Mouse (Mus musculus): ENCODE measurements at regions not wholly inside any gene's neighbourhood (a gene's known extent, or its start where the extent isn't known, plus 50 kb on each side); places are given as distances from the start of the nearest gene placed in this dataset.

DNA sequence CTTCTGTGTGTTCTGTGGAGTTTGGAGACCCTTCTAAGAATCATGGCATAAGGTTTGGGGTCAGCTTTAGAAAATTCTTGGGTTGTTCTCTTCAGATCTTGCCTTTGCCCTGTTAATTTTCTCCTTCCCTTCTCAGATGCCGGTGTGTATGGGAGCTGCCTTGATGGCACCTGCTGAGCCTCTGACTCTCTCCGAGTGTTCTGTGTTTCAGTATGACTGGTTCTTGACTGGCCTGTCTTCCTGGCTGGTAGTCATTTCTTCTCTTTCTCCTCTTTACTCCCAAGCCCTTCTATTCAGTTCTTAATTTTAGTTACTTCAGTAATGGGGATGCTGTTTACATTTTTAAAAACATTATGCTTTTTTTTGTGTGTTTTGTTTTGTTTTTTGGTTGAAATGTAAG, 152.1 kb upstream of the Ubr2 start:
- H3K4me3 ChIP-seq, result no peak overlapping the region
- 76% methylated on average over 2 of the region's 2 CpGs for WGBS
- ATAC-seq (ENCODE audit: low FRiP score), result no peak

DNA sequence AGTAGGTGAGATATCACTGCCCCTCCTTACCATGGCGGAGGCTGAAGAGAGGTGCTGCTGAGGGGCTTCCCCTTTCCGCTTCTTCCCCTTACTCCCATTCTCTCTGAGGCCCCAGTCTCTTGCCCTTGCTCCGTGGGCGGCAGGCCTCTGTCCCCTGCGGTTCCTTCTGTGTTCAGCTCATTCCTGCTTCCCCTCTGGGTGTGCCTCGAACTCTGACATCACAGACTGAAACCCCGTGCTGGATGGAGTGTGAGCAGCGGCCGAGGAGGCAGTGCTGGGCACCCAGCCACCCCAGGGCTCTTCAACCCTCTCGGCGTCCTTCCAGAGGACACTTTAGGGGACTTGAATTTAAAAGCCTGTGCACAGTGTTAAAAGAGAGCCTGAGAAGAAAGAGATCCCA, 145.9 kb upstream of the Ubr2 start:
- no peaks in the 10 kb centered on the region; the same call in 1 of the 2 replicates for H3K9me3 ChIP-seq
- H3K9ac ChIP-seq, result no peak overlapping the region
- no peak overlapping the region for H3K27ac ChIP-seq
- H3K4me3 ChIP-seq, result no peak overlapping the region
- ATAC-seq (ENCODE audit: low FRiP score), result no peak
- H3K4me2 ChIP-seq, result no peak overlapping the region
- H3K4me1 ChIP-seq (replicated peaks), result peaks cover 23% of the 10 kb centered on the region
- peaks cover 10% of the 10 kb centered on the region; the same call in 1 of the 2 replicates for H3K36me3 ChIP-seq
- 87% methylated on average over 11 of the region's 11 CpGs for WGBS
- H3K27me3 ChIP-seq, result no peaks in the 10 kb centered on the region

More for the DNA sequence above, 152.1 kb upstream of the Ubr2 start:
- H3K4me1 ChIP-seq (replicated peaks), result peaks cover 24% of the 10 kb centered on the region
- no peaks in the 10 kb centered on the region for H3K9me3 ChIP-seq
- no peak overlapping the region for H3K4me2 ChIP-seq
- H3K27me3 ChIP-seq, result no peaks in the 10 kb centered on the region
- H3K27ac ChIP-seq, result no peak overlapping the region
- no peak overlapping the region for H3K9ac ChIP-seq
- H3K36me3 ChIP-seq, result no peaks in the 10 kb centered on the region

DNA sequence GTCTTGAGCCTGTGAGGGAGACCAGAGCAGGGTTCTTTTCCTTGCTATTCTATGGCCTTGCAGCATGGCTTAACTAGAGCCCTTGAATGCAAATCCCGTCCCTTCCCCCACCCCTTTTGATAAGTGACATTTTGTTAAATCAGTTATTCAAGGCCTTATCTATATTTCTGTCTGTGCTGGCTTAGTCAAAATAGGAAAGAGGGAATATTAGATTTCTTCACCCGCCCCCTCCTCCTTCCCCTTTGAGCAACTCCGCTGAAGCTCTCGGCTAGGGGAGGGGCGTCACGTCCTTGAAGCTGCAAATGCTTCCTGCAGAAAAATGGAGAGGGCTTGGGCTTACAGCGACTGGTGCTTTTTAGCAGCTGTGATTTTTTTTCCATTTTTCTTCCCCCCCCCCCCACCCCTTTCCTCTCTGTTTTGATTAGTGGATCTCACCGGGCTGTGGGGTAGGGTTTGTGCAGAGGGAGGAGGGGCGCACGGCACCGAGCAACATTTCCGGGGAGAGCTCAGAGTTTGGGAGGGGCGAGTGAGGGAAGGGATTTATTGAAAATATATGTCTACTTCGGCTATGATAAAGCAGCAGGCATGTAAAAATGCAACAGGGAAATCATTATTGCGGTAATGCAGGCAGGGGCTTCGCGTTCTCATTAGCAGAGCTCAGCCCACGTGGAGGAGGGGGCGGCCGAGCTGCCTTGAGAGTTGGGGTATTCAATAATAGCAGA, 141.4 kb upstream of the Ubr2 start:
- peak overlapping the region; percentile 50 for H3K4me2 ChIP-seq
- H3K4me1 ChIP-seq (replicated peaks), result peaks cover 56% of the 10 kb centered on the region
- peak overlapping the region; percentile 28 for H3K4me3 ChIP-seq
- peak overlapping the region; percentile 88 for H3K27ac ChIP-seq
- peaks cover 14% of the 10 kb centered on the region; the same call in 1 of the 2 replicates for H3K36me3 ChIP-seq
- peak overlapping the region; percentile 59 for H3K9ac ChIP-seq
- 26% methylated on average over 19 of the region's 20 CpGs for WGBS
- no peaks in the 10 kb centered on the region; the same call in 1 of the 2 replicates for H3K9me3 ChIP-seq
- peak; percentile 78 for ATAC-seq (ENCODE audit: low FRiP score)
- no peaks in the 10 kb centered on the region for H3K27me3 ChIP-seq

DNA sequence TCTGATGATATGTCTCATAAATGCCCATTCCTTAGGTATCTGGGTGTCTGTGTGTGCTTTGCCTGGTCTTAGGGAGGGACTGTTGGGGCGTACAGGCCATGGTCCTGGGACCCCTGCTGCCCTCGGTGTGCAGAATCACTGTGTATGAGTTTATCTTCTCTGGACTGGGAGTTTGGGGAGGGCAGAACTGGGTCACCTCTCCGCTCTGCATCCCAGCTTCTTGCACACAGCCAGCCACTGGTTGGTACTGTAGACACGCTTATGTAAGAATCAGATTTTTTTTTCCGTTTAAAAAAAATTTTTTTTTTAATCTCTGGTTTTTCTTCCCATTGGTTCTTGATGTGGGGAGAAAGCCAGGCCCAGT, 140.8 kb upstream of the Ubr2 start:
- WGBS, result 59% methylated on average over 5 of the region's 5 CpGs
- no peaks in the 10 kb centered on the region; the same call in 1 of the 2 replicates for H3K9me3 ChIP-seq
- H3K27ac ChIP-seq, result peak overlapping the region; percentile 88
- peak overlapping the region; percentile 59 for H3K9ac ChIP-seq
- H3K27me3 ChIP-seq, result no peaks in the 10 kb centered on the region
- H3K4me2 ChIP-seq, result peak overlapping the region; percentile 50
- peak; percentile 7; the same call in 1 of the 2 replicates for ATAC-seq (ENCODE audit: low FRiP score)
- peaks cover 56% of the 10 kb centered on the region for H3K4me1 ChIP-seq (replicated peaks)
- peaks cover 9% of the 10 kb centered on the region; the same call in 1 of the 2 replicates for H3K36me3 ChIP-seq
- H3K4me3 ChIP-seq, result peak overlapping the region; percentile 28

DNA sequence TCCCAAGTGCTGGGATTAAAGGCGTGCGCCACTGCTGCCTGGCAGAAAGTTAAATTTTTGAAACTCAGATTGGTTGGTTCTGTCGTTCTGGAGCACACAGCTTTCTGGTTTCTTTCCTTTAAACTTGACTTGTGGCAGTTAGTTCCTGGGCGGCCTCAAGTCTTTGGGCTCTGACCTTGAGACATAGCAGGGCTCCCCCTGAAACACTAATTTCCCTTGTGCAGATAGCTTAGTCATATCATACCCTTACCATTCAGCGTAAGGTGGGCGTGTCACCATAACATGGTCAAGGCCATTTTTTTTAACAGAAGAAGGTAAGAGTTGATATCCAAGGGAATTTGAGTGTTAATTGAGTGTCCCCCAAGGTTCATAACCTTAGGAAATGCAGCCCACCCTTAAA, 140.3 kb upstream of the Ubr2 start:
- Histone ChIP-seq H3K9me3 (no peaks in the 10 kb centered on the region; the same call in 1 of the 2 replicates), H3K27ac (peak overlapping the region; percentile 88), H3K9ac (peak overlapping the region; percentile 59; the same call in 1 of the 2 replicates), H3K4me3 (peak overlapping the region; percentile 28; the same call in 1 of the 2 replicates), H3K4me2 (peak overlapping the region; percentile 50; the same call in 1 of the 2 replicates), H3K27me3 (no peaks in the 10 kb centered on the region), H3K36me3 (peaks cover 6% of the 10 kb centered on the region; the same call in 1 of the 2 replicates), H3K4me1 (replicated peaks) (peaks cover 60% of the 10 kb centered on the region)
- no peak for ATAC-seq (ENCODE audit: low FRiP score)
- 89% methylated on average over 6 of the region's 6 CpGs for WGBS

DNA sequence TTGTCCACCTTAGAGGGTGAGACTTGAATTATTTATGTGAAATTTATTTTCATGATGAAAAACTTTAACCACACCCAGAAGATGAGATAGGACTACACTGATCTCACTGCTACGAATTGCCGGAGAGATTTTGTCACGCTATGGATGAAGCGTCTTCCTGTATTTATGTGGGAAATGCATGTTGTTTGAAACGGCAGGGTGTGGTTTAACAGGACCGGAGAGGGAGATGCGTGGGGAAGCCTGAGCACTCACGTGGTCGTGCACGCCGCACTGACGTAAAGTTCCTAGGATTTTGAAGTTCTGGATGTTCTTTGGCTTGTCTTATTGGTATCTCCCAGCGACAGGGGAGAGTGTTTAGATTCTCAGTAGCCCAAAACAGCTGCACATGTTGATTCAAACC, 139.3 kb upstream of the Ubr2 start:
- Histone ChIP-seq H3K27ac (no peak overlapping the region), H3K36me3 (0 out of 2 replicates have a peak, but pooled peaks cover 6% of the 10 kb centered on the region), H3K4me3 (no peak overlapping the region), H3K9ac (no peak overlapping the region), H3K9me3 (no peaks in the 10 kb centered on the region; the same call in 1 of the 2 replicates), H3K27me3 (no peaks in the 10 kb centered on the region), H3K4me1 (replicated peaks) (peaks cover 69% of the 10 kb centered on the region), H3K4me2 (no peak overlapping the region)
- WGBS, result 92% methylated on average over 13 of the region's 13 CpGs
- no peak for ATAC-seq (ENCODE audit: low FRiP score)

DNA sequence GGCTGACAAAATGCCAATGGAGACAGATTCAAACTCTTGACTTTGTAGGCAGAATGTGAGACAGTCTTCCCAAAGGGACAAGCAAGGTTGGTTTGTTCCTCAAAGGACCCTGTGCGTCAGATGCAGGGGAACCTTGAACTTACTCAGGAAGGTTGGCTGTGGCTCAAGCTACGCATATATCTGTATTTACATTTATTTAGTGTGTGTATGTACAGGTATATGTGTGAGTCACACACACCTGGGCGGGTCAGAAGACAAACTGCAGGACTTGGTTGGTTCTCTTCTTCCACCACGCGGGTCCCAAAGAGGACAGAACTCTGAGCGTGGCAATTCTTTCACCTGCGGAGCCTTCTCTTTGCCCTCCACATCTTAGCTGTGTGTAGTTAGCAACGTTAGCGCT, 138.8 kb upstream of the Ubr2 start:
- no peak overlapping the region for H3K27ac ChIP-seq
- no peaks in the 10 kb centered on the region for H3K27me3 ChIP-seq
- no peak for ATAC-seq (ENCODE audit: low FRiP score)
- peaks cover 74% of the 10 kb centered on the region for H3K4me1 ChIP-seq (replicated peaks)
- WGBS, result 92% methylated on average over 9 of the region's 9 CpGs
- H3K4me2 ChIP-seq, result no peak overlapping the region
- no peak overlapping the region for H3K4me3 ChIP-seq
- H3K9ac ChIP-seq, result no peak overlapping the region
- no peaks in the 10 kb centered on the region for H3K9me3 ChIP-seq
- 0 out of 2 replicates have a peak, but pooled peaks cover 6% of the 10 kb centered on the region for H3K36me3 ChIP-seq

DNA sequence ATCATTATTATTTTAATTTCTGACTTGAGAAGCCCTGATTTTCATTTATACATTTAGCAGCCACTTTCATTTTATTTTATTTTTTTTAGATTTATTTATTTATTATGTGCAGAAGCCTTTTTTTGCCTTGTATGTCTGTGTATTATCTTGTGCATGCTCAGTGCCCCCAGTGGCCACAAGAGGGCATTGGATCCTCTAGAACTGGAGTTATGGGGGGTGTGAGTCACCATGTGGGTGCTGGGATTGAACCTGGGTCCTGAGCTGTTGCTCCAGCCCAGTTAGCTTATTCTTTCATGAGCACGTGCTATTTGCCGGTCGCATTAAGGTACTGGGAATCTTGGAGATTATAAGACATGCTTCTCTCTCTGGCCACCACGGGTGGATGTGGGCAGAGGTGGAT, 136.3 kb upstream of the Ubr2 start:
- Histone ChIP-seq H3K27me3 (no peaks in the 10 kb centered on the region), H3K27ac (no peak overlapping the region), H3K36me3 (0 out of 2 replicates have a peak, but pooled peaks cover 6% of the 10 kb centered on the region), H3K4me2 (no peak overlapping the region), H3K9me3 (no peaks in the 10 kb centered on the region), H3K9ac (no peak overlapping the region), H3K4me1 (replicated peaks) (peaks cover 81% of the 10 kb centered on the region), H3K4me3 (no peak overlapping the region)
- ATAC-seq (ENCODE audit: low FRiP score), result no peak
- 97% methylated on average over 4 of the region's 4 CpGs for WGBS

DNA sequence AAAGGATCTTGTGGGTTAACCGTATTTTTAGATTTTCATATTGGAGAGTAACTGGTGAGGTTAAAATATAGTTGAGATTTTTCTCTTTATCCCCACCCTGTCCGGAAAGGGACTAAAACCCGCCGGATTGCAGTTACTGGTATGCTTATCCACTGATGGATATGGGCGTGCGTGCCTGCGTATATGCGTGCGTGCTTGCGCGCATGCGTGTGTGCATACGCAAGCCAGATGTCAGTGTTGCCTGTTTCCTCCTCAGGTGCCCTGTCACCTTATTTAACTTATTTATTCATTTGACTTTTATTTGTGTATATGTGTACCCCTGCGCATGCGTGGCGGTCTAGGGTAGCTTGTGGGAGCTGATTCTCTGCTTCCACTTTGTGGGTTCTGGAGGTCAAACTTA, 135.2 kb upstream of the Ubr2 start:
- H3K4me2 ChIP-seq, result no peak overlapping the region

DNA sequence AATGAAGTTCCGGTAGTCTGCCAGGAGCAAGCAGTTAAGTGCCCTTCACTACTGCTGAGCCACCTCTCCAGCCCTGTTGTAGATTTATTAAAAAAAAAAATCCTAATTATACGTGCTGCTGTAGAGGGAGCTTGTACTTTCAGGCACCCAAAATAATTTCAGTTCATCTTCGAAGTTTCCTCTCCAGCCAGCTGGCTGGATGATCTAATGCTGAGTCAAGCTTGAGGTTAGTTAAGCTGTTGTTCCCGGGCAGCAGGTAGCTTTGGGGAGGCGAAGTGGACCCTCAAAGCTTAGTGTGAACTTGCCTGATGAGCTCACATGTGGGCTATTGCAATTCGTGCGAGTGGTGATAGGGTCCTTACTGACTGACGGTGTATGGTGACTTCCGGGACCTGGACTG, 134.6 kb upstream of the Ubr2 start:
- H3K4me3 ChIP-seq, result no peak overlapping the region
- H3K4me1 ChIP-seq (replicated peaks), result peaks cover 67% of the 10 kb centered on the region
- 90% methylated on average over 9 of the region's 9 CpGs for whole genome bisulfite sequencing
- H3K36me3 ChIP-seq, result 0 out of 2 replicates have a peak, but pooled peaks cover 6% of the 10 kb centered on the region
- no peak overlapping the region; the same call in 1 of the 2 replicates for H3K9ac ChIP-seq
- no peaks in the 10 kb centered on the region for H3K9me3 ChIP-seq
- H3K27ac ChIP-seq, result 0 out of 2 replicates have a peak overlapping the region, but pooled peaks have one; percentile 3
- H3K4me2 ChIP-seq, result peak overlapping the region; percentile 86; the same call in 1 of the 2 replicates
- no peak for ATAC-seq (ENCODE audit: low FRiP score)
- no peaks in the 10 kb centered on the region for H3K27me3 ChIP-seq

More for the DNA sequence above, 135.2 kb upstream of the Ubr2 start:
- Histone ChIP-seq H3K4me1 (replicated peaks) (peaks cover 73% of the 10 kb centered on the region), H3K27ac (no peak overlapping the region), H3K4me3 (no peak overlapping the region), H3K9me3 (no peaks in the 10 kb centered on the region), H3K27me3 (no peaks in the 10 kb centered on the region), H3K36me3 (0 out of 2 replicates have a peak, but pooled peaks cover 6% of the 10 kb centered on the region), H3K9ac (no peak overlapping the region)
- no peak for ATAC-seq (ENCODE audit: low FRiP score)
- WGBS, result 98% methylated on average over 16 of the region's 16 CpGs

DNA sequence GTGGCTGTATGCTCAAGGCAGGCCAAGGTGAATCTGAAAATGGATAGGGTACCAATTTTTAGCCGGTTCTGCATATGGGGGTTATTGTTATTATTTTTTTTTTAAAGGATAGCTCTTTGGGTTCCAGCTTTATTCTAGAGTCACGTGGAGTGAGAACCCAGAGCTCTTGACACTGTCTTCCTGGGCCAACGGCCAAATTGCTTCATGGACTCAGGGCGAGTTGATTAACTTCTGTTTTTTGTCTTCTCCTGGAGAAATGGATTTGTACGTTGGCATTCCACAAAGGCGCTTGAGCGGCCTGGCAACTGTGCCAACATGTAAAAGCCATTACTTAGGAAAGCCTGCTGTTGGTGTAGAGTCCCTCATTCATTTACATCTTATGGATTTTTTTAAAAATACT, 134.1 kb upstream of the Ubr2 start:
- Histone ChIP-seq H3K36me3 (0 out of 2 replicates have a peak, but pooled peaks cover 6% of the 10 kb centered on the region), H3K27me3 (no peaks in the 10 kb centered on the region), H3K4me1 (replicated peaks) (peaks cover 65% of the 10 kb centered on the region), H3K27ac (peak overlapping the region; percentile 30; the same call in 1 of the 2 replicates), H3K4me3 (peak overlapping the region; percentile 65; the same call in 1 of the 2 replicates), H3K9me3 (no peaks in the 10 kb centered on the region), H3K4me2 (peak overlapping the region; percentile 86), H3K9ac (peak overlapping the region; percentile 53; the same call in 1 of the 2 replicates)
- ATAC-seq (ENCODE audit: low FRiP score), result no peak
- 58% methylated on average over 7 of the region's 7 CpGs for WGBS

DNA sequence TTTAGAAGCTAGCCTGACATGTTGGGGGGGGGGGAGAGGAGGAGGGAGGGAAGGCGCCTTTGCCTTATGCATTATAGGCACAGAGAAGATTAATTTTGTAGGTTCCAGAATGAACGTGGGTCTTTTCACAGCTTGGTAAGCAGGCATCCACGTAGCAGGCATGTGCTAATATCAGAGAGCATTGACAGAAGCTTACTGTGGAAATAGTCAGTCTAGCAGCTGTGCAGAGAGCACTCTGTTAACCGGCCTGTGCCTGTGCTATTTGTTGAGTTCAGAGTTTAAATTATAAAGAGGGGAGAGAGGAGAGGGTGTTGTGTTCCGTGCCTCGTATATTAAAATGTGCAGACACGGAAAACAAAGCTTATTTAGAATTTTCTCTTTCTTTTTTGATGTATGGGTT, 133.5 kb upstream of the Ubr2 start:
- Histone ChIP-seq H3K36me3 (0 out of 2 replicates have a peak, but pooled peaks cover under 1% of the 10 kb centered on the region), H3K4me3 (peak overlapping the region; percentile 65), H3K4me2 (peak overlapping the region; percentile 86), H3K27me3 (no peaks in the 10 kb centered on the region), H3K27ac (peak overlapping the region; percentile 30), H3K9me3 (no peaks in the 10 kb centered on the region), H3K4me1 (replicated peaks) (peaks cover 69% of the 10 kb centered on the region), H3K9ac (0 out of 2 replicates have a peak overlapping the region, but pooled peaks have one; percentile 53)
- ATAC-seq (ENCODE audit: low FRiP score), result no peak
- 56% methylated on average over 7 of the region's 7 CpGs for WGBS

Measured in hindbrain, embryonic 13.5 days (tissue).